ENCODE assay signal across 16 mouse cellular contexts in the genomic region with DNA sequence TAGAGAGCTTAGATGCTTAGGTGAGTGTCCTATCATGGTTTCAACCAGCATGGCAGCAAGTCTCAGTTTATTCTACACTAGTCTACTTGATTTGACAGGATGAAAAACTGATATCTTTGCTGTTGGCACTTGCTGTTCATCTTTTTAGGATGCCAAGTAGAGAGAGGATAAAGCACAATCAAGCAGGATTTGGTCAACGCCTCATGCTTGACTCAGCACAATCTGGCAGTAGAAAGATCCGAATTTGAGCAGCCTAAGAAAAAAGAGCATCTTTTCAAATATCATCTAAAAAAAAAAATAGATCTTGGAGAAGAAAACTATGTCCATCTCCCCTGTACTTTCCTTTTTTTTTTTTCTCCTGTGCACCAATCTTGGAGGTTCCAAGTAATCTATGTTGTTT.
DNase-seq lines count a peak whose midpoint lies in the region; ATAC-seq lines count a peak whose summit lies in the region.
"Had no signal": no experiment of that assay in that cellular context is flagged by ENCODE, and none has a peak within 500 bp of the region (broad histone marks: within the 10 kb centered on the region; RNA-seq: fewer than 3 reads in every experiment).

No protein-coding gene starts in this region.

- peak; percentile 90 for ATAC-seq in frontal cortex, adult (ENCODE audit: low TSS enrichment)
- ATAC-seq in CD4-positive, CD25-positive, alpha-beta regulatory T cell, adult 4 months: no peak
- ATAC-seq: forebrain, embryonic 13.5 days; forebrain, embryonic 15.5 days; forebrain, postnatal 0 days had no signal

- no peak for DNase-seq in frontal cortex, postnatal 25 days (ENCODE audit: low spot score in 2 of 2)
- peak; percentile 2 for DNase-seq in layer of hippocampus, adult 9-11 months
- no peak for DNase-seq in layer of hippocampus, adult 8-10 months (ENCODE audit: low spot score in 2 of 2)
- DNase-seq: adrenal gland, adult 2 months; adrenal gland, postnatal 10 days; adrenal gland, postnatal 25 days; B cell, adult 2 months; cerebellum, adult 11-12 months; cerebellum, adult 9-10 months; cerebellum, postnatal 10 days; cerebellum, postnatal 25 days; forebrain, postnatal 0 days had no signal
